Mouse (Mus musculus) spleen, adult 12 weeks (tissue): Measurements from ENCODE around the gene Fam160a2.
"Not testable (repeated sequence)": the region's sequence is repeated elsewhere in the genome, so short reads cannot be mapped to it uniquely, and the experiment has no call there.

Source experiments
- DNase-seq: peaks from one replicate; pipeline ENCODE4 v3.0.0; 2022; ENCODE audit warnings: low spot score

Fam160a2 gene

DNA sequence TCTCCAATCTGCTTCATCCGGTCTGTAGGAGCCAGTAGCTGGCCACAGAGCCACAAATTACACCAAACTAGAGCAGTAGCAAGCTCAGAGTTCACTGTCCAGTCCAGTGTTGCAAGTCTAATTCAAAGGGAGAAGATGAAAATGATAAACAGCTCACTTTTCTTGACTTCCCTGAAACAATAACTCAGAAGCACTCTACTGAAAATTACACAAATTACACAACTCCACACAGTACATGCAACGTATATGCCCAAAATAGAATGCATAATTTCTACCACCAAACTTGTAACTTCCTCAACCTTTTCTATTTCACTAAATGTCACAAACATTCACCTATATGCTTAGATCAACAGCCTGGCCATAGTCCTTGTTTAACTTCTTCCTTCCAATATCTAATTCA lies 9.6 kb downstream of the Fam160a2 start:
- no peak for DNase-seq

DNA sequence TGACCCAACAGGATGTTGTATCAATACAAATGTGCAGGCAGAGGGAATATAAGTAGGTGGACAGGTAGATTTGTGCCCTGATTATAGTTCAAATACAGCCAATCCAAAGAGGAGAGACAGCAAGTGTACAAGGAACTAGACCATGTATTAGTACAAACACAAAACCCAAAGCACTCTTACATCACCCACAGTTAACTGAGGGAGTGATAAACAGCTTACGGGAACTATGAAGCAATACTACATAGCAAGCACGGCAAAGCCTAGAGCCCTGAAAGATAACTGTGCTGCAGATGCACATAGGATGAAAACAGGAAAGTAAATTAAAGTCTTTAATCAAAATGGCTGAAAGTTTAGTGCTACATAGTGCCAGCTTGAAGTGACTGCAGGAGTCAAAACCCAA lies 12.2 kb downstream of the Fam160a2 start:
- no peak for DNase-seq

DNA sequence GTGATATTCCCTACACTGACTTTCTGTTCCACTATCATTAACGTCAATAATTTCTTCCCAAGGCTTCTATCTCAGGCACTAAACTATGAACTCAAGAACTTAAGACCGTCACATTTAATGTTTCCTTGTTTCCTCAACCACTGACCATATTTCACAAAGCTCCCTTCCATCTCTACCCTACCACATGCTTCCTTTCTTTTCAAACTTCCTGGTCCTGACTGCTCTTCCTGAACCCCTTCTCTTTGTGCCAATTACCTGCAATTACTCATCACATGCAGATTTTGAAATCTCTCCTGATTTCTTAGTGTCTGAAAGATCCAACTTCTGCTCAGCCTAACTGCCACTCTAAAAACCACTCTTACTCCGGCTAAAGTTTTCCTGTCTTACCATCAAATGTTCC lies 19.5 kb downstream of the Fam160a2 start:
- no peak for DNase-seq

DNA sequence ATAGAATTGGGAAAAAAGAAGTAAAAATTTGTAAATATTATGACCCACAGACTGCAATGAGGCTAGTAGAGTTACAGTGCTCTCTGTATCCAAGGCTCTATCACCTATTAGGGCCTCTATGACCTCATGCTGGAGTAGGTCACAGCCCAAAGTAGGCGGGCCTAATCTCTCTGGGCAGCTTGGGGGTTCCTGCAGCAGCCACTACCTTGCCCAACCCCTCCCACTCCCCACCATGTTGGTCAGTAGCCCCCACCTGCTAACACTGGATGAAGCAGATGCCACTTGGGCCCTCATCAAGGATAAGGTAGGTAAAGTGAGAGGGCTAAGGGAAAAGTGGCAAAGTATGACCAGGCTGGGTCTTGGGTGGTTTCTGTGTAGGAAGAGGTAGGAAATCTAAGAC lies 25.0 kb downstream of the Fam160a2 start, which contains the start of gene Gm5901:
Gm5901 (plus strand) TSS at position 173 of the 400 bp plus-strand sequence.
- DNase-seq: no peak

DNA sequence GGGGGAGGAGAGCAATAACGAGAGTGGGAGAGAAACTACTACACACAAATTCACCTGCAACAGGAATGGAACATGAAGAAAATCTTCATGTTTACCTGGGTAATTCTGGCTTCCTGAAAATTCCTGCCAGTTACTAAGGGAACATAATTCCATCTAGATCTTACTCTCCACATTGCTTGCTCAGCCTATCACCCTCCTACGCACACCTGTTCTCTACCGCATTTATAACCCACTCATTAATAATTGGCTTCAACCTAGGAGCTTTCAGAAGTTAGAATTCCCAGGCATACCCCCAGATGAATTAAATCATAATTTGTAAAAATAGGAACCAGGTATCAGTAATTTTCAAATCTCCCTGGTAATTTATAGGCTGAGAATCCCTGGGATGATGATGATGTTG lies 25.9 kb downstream of the Fam160a2 start:
- DNase-seq: no peak

DNA sequence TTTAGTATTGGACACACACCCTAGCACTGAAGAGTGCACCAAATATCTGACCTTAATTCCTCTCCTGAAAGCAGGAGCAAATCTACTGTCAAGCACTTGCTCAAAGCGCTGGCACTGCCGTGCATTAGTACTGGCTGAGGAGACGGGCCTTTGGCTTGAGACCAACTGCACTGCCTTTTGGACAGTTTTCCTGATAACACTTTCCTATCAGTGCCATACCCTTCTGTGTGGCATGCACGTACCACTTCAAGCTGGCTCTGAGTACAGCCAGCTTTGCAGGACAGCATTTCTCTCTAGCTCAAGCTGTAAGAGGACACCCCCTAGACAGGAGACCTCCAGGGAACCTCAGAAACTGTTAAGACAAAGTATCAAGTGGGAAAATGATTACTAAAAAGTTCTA lies 26.3 kb downstream of the Fam160a2 start:
- DNase-seq: no peak

DNA sequence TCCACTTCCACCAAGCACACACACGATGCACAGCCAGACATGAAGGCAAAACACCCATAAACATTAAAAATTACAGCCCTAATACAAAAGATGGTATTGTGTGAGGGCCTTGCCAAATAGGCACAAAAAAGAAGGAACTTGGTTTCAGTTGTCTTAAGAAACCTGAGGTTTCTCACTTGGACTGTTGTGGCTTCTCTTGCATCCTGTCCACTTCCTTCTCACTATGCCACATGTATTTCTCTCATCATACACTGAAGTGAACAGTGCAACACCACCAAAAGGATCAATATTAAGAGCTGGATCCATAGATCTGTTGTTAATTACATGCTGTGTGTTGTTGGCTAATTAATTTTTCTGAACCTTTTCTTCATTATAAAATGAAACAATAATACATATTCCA lies 26.9 kb downstream of the Fam160a2 start:
- no peak for DNase-seq

DNA sequence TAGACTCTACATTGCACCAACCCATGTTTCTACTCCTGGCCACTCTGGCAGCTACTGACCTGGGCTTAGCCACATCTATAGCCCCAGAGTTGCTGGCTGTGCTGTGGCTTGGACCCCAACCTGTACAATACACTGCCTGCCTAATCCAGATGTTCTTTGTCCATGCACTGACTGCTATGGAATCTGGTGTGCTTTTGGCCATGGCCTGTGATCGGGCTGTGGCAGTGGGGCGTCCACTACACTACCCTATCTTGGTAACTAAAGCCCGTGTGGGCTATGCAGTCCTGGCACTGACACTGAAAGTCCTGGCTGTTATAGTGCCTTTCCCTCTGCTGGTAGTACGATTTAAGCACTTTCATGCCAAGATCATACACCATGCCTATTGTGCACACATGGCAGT lies 31.3 kb downstream of the Fam160a2 start:
- no peak for DNase-seq

DNA sequence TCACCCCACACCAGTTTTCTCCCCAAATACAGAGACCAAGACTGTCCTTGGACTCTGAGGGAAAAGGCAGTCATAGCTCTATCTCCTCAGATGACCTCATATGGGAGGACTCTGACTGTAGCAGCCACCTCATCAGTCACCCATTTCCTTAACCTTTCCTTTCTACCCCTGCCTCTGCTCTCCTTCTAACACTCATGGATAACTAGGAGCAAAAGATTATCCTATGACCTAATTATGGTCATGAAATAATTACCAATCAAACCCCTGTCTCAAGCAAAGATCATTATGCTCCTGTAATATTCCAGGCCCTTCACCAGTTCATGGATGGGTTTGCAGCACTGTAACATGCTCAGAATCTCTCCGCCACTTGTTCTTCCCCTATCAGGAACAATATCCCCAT lies 31.9 kb downstream of the Fam160a2 start, which contains the start of gene Olfr692:
Olfr692 (plus strand) TSS at position 301 of the 400 bp plus-strand sequence.
- no peak for DNase-seq

DNA sequence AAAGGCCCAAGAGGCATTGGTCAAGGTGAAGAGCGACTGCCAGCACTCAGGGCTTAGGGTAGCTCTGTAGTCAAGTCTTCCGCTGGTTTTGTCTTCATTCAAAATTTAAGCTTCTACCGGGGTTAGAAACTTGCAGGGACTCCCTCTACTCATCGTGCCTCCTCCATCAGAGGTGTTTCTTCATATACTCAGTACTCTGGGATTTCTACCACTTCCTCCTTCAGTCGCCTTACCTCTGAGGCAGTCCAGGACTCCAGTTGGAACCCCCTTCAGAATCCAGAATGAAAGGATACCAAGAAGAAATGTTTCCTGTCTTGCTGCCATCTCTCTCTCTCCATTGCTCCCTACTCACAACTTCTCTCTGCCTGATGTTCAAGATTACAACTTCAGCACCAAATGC lies 32.6 kb downstream of the Fam160a2 start:
- DNase-seq: no peak

DNA sequence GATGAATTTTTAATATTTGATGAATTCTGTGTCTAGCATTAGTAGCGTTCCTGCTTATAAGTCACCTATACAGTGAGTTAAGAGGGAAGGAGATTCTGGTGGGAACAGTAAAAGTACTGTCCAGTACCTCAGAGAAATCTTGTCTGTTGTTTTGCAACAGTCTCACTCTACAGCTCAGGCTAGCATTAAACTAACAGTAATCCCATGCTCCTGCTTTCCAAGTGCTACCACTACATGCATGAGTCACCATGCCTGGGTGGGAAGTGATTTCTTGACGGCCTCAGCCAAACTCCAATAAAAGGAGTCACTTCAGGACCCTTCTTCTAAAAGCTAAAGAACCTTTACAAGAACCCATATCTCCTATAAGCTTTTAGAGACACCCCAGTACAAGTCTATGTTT lies 38.1 kb downstream of the Fam160a2 start:
- DNase-seq: no peak

DNA sequence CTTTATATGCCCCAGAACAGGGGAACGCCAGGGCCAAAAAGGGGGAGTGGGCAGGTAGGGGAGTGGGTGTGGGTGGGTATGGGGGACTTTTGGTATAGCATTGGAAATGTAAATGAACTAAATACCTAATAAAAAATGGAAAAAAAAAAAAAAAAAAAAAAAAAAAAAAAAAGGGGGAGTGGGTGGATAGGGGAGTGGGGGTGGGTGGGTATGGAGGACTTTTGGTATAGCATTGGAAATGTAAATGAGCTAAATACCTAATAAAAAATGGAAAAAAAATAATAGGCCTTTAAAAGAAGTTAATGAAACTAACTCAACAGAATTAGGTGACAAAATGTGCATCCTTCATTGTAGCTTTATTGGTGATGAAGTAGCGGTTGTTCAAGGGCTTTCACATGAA lies 43.4 kb downstream of the Fam160a2 start:
- DNase-seq: not testable (repeated sequence)

DNA sequence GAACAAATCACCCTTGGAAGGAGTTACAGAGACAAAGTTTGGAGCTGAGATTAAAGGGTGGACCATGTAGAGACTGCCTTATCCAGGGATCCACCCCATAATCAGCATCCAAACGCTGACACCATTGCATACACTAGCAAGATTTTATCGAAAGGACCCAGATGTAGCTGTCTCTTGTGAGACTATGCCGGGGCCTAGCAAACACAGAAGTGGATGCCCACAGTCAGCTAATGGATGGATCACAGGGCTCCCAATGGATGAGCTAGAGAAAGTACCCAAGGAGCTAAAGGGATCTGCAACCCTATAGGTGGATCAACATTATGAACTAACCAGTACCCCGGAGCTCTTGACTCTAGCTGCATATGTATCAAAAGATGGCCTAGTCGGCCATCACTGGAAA lies 43.8 kb downstream of the Fam160a2 start:
- not testable (repeated sequence) for DNase-seq

DNA sequence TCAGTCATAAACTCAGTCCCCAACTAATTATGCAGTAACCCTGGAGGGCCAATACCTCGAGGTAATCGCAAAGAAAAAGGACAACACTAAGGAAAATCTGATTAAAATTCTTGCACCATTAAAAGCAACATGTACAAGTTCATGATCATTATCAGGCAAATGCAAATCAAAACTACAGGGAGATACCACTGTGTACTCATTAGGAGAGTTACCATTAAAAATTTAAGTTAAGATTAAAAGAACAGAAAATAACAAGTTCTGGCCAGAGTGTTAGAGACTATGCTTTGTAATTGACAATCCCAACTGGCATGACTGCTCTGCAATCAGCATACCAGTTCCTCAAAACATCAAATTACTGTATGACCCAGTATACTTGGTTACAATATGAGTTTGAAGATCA lies 57.1 kb downstream of the Fam160a2 start:
- DNase-seq: no peak

DNA sequence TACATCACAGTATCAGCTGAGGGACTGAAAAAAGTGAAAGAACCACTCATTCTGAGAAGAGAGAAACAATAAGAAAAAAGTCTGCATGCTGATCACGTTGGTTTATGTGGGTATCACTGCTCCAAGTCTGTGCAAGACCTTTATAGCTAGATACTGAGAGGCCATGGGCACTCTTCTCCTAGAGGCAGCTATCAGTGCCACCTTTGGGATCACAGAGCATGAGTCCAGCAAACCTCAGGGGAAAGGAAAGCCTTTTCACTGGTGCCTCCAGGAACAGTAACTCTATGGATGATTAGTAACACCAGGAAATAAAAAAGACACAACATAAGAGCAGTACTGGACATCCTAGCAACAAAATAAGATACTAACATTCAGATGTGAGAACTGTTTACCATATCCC lies 57.7 kb downstream of the Fam160a2 start, which contains the start of gene Olfr691:
Olfr691 (minus strand) TSS at position 101 of the 400 bp plus-strand sequence.
- DNase-seq: no peak

DNA sequence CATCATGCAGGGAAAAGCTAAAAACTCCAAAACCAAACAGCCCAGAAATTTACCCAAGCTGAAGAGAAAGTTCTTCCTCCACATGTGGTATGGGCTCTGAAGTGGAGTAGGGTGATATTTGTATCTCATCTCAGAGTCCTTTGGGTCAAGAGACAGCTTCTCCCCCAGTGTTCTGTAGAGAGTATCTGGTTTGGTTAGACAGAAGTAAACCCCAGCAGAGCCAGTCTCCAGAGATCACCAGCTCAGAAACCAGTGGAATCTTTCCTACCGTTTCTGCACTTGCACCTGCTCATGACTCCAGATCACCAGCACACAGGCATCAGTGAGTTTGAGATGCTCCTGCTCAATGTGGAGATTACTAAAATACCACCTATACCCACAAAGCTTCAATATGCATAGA lies 65.8 kb downstream of the Fam160a2 start, which contains the start of gene Olfr690:
Olfr690 (minus strand) TSS at position 101 of the 400 bp plus-strand sequence.
- DNase-seq: no peak

DNA sequence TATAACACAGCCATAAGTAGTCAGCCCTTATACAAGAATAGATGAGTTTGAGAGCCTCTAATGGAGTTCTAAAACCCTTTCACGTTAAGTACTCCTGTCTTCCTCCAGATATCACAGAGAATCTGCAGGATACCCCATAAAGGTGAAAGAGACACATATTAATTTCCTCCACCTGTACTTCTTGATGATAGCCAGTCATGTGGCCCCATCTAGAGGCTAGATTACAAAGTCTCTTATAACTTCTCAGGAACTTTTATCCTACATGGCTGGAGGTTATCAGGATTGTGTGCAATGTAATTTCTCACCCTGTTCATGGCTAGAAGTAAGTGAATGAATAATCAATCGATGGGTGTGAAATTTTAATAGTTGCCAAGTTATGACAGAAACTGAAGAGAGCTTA lies 74.6 kb downstream of the Fam160a2 start:
- no peak for DNase-seq
